Mouse (Mus musculus): ENCODE results near the gene Nnat. TPM values are rescaled to one million over a fixed set of nuclear protein-coding genes. Genes with fewer than 3 reads are reported as not detected.
"Not testable (repeated sequence)": the region's sequence is repeated elsewhere in the genome, so short reads cannot be mapped to it uniquely, and the experiment has no call there.

The Nnat gene
- total RNA-seq, 2 experiments from 2014 or later = 539 to 601 TPM

- no peak for DNase-seq
Observed at GRCm38 (mm10) chr2:157552158-157552886, 7.6 kb upstream of the Nnat start.

DNA sequence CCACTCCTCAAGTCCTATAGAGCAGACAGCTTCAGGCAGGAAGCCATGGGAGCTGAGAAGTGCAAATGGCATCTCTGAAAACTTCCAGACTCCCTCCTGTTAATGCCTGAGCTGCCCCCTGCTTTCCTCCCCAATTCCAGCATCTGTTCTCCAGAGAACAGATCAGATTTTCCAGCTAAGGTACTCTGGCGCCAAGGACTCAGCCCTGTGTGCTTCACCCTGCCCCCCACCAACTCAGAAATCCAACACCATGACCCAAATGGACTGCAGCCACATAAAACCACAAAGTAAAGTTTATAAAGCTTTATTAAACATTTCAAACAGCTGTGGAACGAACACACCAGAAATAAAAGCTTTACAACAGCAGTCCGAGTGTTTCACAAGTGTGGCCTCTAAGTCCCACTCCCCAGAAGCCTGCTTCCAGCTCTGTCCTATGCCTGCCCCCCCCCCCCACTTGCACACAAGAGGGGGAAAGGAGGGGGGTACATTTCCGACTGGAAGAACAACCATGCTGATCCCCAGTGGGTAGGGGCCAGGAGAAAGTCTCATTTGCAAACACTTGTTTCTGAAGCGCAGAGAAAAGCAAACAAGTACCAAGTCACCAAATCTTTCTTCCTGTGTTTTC, 3.7 kb upstream of the Nnat start:
- no peak for DNase-seq

DNA sequence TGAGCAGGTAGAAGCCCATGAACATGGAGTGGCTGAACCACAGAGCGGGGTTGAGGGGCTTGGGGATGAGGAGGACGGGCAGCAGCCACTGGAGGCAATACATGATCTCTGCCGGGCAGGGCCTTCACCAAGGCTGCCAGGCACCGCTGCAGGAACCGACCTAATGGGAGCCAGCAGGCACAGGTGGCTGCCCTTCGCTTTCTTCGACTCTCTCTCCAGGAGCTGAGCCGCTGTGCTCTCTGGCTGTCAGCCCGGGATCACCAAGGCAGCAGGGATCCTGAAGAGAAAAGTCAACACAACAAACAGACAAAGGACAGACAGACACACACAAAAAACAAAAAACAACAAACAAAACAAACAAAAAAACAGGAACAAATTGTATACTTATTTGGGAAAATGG, 1.8 kb upstream of the Nnat start:
- no peak for DNase-seq

- no peak for DNase-seq
Observed at GRCm38 (mm10) chr2:157558520-157558919, 1.4 kb upstream of the Nnat start.

GRCm38 (mm10) chr2:157559440-157559839, 438 bp upstream of the Nnat start:
- DNase-seq = no peak

- no peak for DNase-seq
Observed at GRCm38 (mm10) chr2:157560302-157560701, 424 bp downstream of the Nnat start.

DNA sequence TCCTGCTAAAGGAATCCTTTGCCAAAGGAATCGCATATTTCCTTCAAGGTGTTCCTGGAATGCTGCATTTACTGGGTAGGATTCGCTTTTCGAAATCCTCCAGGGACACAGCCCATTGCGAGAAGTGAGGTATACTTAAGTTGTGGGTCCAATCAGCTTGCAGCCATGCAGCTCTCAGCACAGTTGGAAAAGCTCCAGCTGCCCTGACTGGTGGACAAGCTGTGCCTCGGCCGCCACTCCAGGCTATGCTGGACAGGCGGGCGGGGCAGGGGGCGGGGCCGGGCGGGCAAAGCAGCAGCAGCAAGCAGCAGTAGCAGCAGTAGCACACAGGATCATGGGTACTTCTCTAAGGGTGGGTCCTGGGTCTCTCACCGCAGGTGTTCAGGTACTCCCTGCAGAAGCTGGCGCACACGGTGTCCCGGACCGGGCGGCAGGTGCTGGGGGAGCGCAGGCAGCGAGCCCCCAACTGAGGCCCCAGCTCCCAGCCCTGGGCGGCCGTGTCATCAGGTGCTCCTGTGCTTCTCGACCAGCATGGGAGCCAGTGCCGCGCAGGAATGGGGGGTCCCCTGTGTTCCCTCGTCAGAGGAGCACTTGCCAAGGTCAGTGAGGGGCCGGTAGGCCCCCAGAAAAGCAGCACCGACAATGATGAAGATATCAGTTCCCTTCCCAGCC, 1.4 kb downstream of the Nnat start:
- peak; percentile 44 to 49 for DNase-seq

DNA sequence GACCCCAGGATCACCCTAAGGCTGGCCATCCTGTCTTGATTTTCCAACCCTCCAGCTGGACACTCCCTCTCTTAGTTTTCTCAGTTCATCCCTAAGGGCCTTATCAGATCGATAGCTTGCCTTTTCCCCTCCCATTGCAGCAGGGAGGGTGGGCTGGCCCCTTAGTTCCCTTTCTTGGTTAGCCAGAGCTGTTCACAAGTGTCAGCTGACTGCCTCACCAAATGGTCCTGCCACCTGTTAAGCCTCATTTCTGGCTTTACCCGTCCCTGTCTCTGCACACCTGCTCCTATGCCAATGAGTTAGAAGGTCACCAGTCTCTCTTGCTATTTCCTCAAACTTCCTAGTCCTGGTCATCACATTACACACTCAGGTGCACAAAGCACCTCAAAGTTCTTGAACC, 3.2 kb downstream of the Nnat start:
- no peak for DNase-seq

DNA sequence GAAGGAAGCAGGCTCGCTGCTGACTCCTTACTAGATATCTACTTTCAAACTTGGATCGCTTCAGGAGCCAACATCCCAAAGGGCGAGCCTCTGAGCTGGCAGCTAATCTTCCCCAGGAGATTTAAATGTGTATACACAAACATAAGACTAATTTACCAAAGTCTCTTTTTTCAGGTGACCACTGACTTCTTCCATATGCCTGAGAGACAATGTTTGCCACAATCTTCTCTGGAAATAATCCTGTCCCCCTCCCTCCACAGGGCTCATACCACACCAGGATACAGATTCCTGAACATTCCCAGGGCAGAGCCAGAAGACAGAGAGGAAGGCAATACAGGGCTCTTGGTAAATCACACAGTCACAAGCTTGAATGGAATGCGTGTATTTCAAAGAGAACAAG, 4.8 kb downstream of the Nnat start:
- no peak for DNase-seq

- DNase-seq = no peak
Observed at GRCm38 (mm10) chr2:157565446-157565845, 5.6 kb downstream of the Nnat start.

GRCm38 (mm10) chr2:157565898-157566259, 6.0 kb downstream of the Nnat start:
- peak in 1 of 2 experiments; percentile 48 for DNase-seq

DNA sequence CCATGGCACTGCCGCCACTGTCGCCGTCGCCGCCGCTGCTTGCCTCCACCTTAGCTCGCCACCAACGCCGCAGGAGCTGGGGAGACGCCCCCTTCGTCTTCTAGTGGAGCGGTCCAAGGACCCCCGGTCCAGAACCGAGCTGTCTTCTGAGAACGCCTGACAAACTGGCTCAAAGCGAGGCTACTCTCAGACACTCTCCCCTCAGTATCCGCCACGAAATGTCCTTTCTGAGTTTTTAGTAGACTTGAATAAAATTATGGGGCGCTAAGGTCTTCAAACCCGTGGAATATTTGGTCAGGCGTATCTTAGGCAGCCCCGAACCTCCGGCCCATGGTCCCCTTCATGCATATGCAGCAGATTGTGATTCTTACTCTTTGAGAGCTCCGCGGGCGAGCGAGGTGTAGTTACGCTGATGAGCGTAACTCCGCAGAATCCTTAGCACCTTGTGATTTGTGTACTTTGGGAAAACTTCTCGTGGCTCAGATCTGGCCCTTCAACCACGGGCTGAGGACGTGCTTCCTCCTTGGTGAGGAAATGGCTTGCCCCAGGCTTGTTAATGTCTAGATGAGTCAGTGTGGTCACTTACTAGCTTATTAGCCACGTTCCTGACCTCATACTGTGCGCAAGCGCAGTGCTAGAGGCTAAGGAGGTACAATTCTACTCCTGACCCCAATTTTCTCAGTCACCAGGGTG, 6.5 kb downstream of the Nnat start:
- peak; percentile 87 to 88 for DNase-seq

DNA sequence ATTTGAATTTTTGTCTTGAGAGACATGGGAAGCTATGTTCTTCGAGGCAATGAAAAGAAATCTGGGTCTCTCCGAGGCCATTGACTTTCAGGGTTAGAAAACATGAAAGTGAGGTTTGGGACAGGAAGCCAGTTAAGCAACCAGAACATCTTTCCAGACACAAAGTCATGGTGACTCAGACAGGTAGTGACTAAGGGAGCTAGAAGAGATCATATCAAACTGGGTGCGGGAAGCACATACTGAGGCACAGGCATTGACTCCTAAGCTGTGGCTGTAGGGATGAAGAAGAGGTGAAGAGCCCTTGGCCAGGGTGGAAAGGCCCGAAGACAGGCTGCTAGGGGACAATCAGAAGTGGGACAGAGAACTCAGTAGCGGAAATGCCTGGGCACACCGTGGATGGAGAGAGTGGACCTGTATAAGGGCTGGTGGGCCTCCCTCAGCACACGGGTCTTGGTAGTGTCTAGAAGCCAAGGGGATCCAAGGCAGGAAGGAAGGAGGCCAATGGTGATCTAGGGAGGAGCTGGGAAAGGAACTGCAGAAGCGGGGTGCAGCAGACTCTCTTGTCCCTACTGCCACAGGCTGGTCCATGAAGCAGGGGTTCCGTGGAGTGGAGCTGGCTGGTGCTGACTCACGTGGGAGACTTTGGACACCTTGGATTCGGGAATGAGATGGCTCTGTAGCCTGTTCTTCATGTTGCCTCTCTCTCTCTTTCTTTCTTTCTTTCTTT, 7.5 kb downstream of the Nnat start:
- no peak for DNase-seq

DNA sequence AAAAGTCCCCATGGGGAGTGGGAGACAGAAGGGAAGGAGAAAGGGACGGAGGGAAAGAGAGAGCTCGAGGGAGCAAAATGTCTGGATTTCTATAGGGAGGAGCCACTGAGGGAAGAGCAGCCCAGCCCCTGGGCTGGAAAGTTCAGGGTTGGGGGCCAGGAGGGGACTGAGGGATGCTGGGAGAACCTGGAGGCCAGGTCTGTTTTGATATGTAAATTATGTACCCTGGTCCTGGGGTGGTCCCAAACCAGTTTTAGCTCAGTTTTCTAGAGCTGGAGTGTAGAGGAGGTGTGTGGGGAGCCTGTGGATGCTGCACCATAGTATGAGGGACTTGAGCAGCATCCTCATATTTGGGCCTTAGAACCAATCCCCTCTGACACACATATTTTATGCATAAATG, 9.0 kb downstream of the Nnat start:
- no peak for DNase-seq

GRCm38 (mm10) chr2:157569796-157570485, 10.1 kb downstream of the Nnat start:
- no peak for DNase-seq

GRCm38 (mm10) chr2:157571224-157571832, 11.4 kb downstream of the Nnat start, which contains the start of gene Blcap:
TSS of gene Blcap (minus strand) at chr2:157571274.
- DNase-seq = peak in 1 of 2 experiments; percentile 45

GRCm38 (mm10) chr2:157572786-157573185, 12.9 kb downstream of the Nnat start:
- DNase-seq = no peak

- not testable (repeated sequence) for DNase-seq
Observed at GRCm38 (mm10) chr2:157585351-157585750, 25.5 kb downstream of the Nnat start.

GRCm38 (mm10) chr2:157596876-157597566, 37.1 kb downstream of the Nnat start:
- no peak for DNase-seq

GRCm38 (mm10) chr2:157601435-157601839, 41.6 kb downstream of the Nnat start:
- DNase-seq = no peak

All from layer of hippocampus, postnatal 36 days (tissue).